ENCODE assay signal across 8 mouse cellular contexts in the genomic region with DNA sequence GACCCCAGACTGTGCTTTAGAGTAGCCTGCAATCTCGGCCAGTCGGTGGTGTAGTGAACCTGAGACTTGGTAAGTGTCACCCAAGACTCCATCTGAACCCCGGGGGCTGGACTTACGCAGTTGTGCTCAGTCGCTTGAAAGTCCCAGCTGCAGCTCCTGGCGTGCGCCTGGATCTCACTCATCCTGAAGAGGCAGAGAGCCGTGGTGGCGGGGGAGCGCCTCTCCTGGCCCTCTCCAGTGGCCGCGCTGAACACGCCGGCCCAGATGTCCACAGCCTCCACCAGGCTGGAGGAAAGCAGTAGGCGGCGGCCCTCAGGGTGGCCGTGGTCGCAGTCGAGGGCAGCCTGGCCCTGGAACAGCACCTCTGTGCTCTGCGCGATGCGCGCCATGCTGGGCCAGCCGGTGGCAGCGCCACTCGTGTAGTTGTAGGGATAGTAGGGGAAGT. TPM values are rescaled to one million over a fixed set of nuclear protein-coding genes. Genes with fewer than 3 reads are reported as not detected.
DNase-seq lines count a peak whose midpoint lies in the region; ATAC-seq and TF ChIP-seq lines count a peak whose summit lies in the region.

No protein-coding gene starts in this region.

- H3K9ac ChIP-seq in intestine, embryonic 16.5 days (ENCODE audit: low read depth, low read length): peak overlapping the region; percentile 70
- H3K9ac ChIP-seq in liver, embryonic 16.5 days (ENCODE audit: low read depth, low read length): peak overlapping the region; percentile 60
- peak overlapping the region; percentile 90 for H3K9ac ChIP-seq in neural tube, embryonic 14.5 days (replicated peaks; ENCODE audit: low read depth, low read length)

- H3K9me3 ChIP-seq in intestine, embryonic 16.5 days (ENCODE audit: control insufficient read depth, low read length): no peaks in the 10 kb centered on the region
- no peaks in the 10 kb centered on the region for H3K9me3 ChIP-seq in liver, embryonic 16.5 days (replicated peaks; ENCODE audit: control insufficient read depth, low read length)
- H3K9me3 ChIP-seq in neural tube, embryonic 14.5 days (ENCODE audit: control insufficient read depth, low read length): no peaks in the 10 kb centered on the region

- peak overlapping the region; percentile 99 for H3K4me2 ChIP-seq in intestine, embryonic 16.5 days (ENCODE audit: low read depth, low read length)
- H3K4me2 ChIP-seq in liver, embryonic 16.5 days (ENCODE audit: low read depth, low read length): peak overlapping the region; percentile 93
- peak overlapping the region; percentile 76 for H3K4me2 ChIP-seq in neural tube, embryonic 14.5 days (ENCODE audit: low read depth, low read length)

- H3K4me3 ChIP-seq in spleen, adult 2 months (ENCODE audit: extremely low read depth, insufficient read depth, insufficient read length): peak overlapping the region; percentile 88
- peak overlapping the region; percentile 74 for H3K4me3 ChIP-seq in intestine, embryonic 16.5 days (ENCODE audit: low read length)
- H3K4me3 ChIP-seq in liver, embryonic 16.5 days (ENCODE audit: low read depth, low read length): peak overlapping the region; percentile 75
- H3K4me3 ChIP-seq in neural tube, embryonic 14.5 days (ENCODE audit: low read depth, low read length): peak overlapping the region; percentile 81

- peak overlapping the region; percentile 62 for H3K27ac ChIP-seq in spleen, adult 2 months (ENCODE audit: insufficient read depth, low read length)
- no peak overlapping the region for H3K27ac ChIP-seq in intestine, embryonic 16.5 days (ENCODE audit: low read length)
- H3K27ac ChIP-seq in liver, embryonic 16.5 days (ENCODE audit: low read length): peak overlapping the region; percentile 35; the same call in 1 of the 2 replicates
- peak overlapping the region; percentile 92 for H3K27ac ChIP-seq in neural tube, embryonic 14.5 days (ENCODE audit: low read depth, low read length)

- peaks cover 13% of the 10 kb centered on the region; the same call in 1 of the 2 replicates for H3K4me1 ChIP-seq in spleen, adult 2 months (ENCODE audit: control insufficient read depth, insufficient read depth, insufficient read length)
- H3K4me1 ChIP-seq in intestine, embryonic 16.5 days (ENCODE audit: control insufficient read depth, insufficient read depth, low read length): peaks cover 19% of the 10 kb centered on the region
- H3K4me1 ChIP-seq in liver, embryonic 16.5 days (ENCODE audit: control insufficient read depth, low read depth, low read length): peaks cover 46% of the 10 kb centered on the region
- peaks cover 27% of the 10 kb centered on the region; the same call in 1 of the 2 replicates for H3K4me1 ChIP-seq in neural tube, embryonic 14.5 days (ENCODE audit: control insufficient read depth, insufficient read depth, low read length)

- TF ChIP-seq POLR2A in spleen, adult 2 months (IDR thresholded peaks at IDR 0.05; ENCODE audit: low read depth, low read length): no peak

- TF ChIP-seq CTCF in spleen, adult 2 months (IDR thresholded peaks at IDR 0.05; ENCODE audit: extremely low read depth, insufficient read depth, insufficient read length, insufficient replicate concordance): no peak

- under 1% methylated on average over 26 of the region's 26 CpGs for WGBS in spleen, adult 2 months
- under 1% methylated on average over 26 of the region's 26 CpGs for WGBS in intestine, embryonic 16.5 days
- WGBS in liver, embryonic 16.5 days (ENCODE audit: insufficient replicate concordance): under 1% methylated on average over 26 of the region's 26 CpGs
- under 1% methylated on average over 26 of the region's 26 CpGs for WGBS in neural tube, embryonic 14.5 days

- peak; percentile 4; the same call in 1 of the 2 replicates for ATAC-seq in common myeloid progenitor, adult 5-6 weeks (replicated peaks; ENCODE audit: low read depth, poor library complexity, severe bottlenecking)
- peak; percentile 39 for ATAC-seq in intestine, embryonic 16.5 days
- peak; percentile 20 for ATAC-seq in liver, embryonic 16.5 days (ENCODE audit: low read depth)
- ATAC-seq in neural tube, embryonic 14.5 days (ENCODE audit: low read depth): peak; percentile 9

- peaks cover 5% of the 10 kb centered on the region for H3K27me3 ChIP-seq in spleen, adult 2 months (ENCODE audit: control insufficient read depth, insufficient read depth, low read length)
- peaks cover 45% of the 10 kb centered on the region for H3K27me3 ChIP-seq in intestine, embryonic 16.5 days (replicated peaks; ENCODE audit: control insufficient read depth, insufficient read depth, low read length)
- peaks cover 68% of the 10 kb centered on the region for H3K27me3 ChIP-seq in liver, embryonic 16.5 days (ENCODE audit: control insufficient read depth, insufficient read depth, low read depth, low read length)
- H3K27me3 ChIP-seq in neural tube, embryonic 14.5 days (ENCODE audit: control insufficient read depth, insufficient read depth, low read length): peaks cover 2% of the 10 kb centered on the region; the same call in 1 of the 2 replicates

- DNase-seq in spleen, adult 2 months (ENCODE audit: low read depth in 1 of 2, low spot score in 2 of 2): no peak
- no peak for DNase-seq in spleen, postnatal 14 days (ENCODE audit: low spot score in 2 of 2)
- peak; percentile 13 for DNase-seq in gastrocnemius, postnatal 25 days
- DNase-seq in c-Kit-positive CD71-positive TER-119-positive erythroid progenitor cells, embryonic 14.5 days (ENCODE audit: low spot score): no peak

- no peaks in the 10 kb centered on the region for H3K36me3 ChIP-seq in spleen, adult 2 months (ENCODE audit: control insufficient read depth, insufficient read depth, low read length)
- H3K36me3 ChIP-seq in intestine, embryonic 16.5 days (ENCODE audit: control insufficient read depth, insufficient read depth, low read length): no peaks in the 10 kb centered on the region
- H3K36me3 ChIP-seq in liver, embryonic 16.5 days (ENCODE audit: control insufficient read depth, insufficient read depth): no peaks in the 10 kb centered on the region
- H3K36me3 ChIP-seq in neural tube, embryonic 14.5 days (ENCODE audit: control insufficient read depth, insufficient read depth, low read length): no peaks in the 10 kb centered on the region

RNA-seq across cellular contexts. Expression of a gene that starts 1.2 kb away (rescaled TPM):
- polyA plus RNA-seq in spleen, adult 2 months (2012; rRNA removed): 15.8 and 18.6 TPM in 2 replicates
- total RNA-seq in common myeloid progenitor, adult 5-6 weeks (2017): 59.0 and 61.7 TPM in 2 replicates
- under 1 TPM; 0.61 to 0.75 TPM for total RNA-seq in gastrocnemius, postnatal 25 days (2021)
- polyA plus RNA-seq in intestine, embryonic 16.5 days (2015; fragmentation: Nextera tagmentation; extraction: Ambion mirVana): 0.72 and 0.75 TPM in 2 replicates
- polyA plus RNA-seq in liver, embryonic 16.5 days (2015; fragmentation: Nextera tagmentation; extraction: Ambion mirVana): 1.5 TPM in 2 replicates
- polyA plus RNA-seq in neural tube, embryonic 14.5 days (2014; fragmentation: Nextera tagmentation; extraction: Ambion mirVana): 13.3 and 15.7 TPM in 2 replicates
